Mouse (Mus musculus) heart, postnatal 25 days (tissue): Measurements from ENCODE around the gene Ptprb. TPM values are rescaled to one million over a fixed set of nuclear protein-coding genes. Genes with fewer than 3 reads are reported as not detected.

Experiments used
- DNase-seq: peaks from one replicate; pipeline ENCODE4 v3.0.0; 2022; ENCODE audit warnings: low spot score
- intact Hi-C: fragments of 180-260 bp; cut with DNase I; formaldehyde crosslinking; loops from one replicate; pipeline ENCODE4 v1.15.1; 2025
- total RNA-seq, 2 experiments: library from RNA; stranded (reverse); gene quantifications; 2 replicates each; pipeline ENCODE4 v1.2.3; 2021

Ptprb gene
- total RNA-seq, 2 experiments from 2014 or later: 64.6 to 77.4 TPM

DNA sequence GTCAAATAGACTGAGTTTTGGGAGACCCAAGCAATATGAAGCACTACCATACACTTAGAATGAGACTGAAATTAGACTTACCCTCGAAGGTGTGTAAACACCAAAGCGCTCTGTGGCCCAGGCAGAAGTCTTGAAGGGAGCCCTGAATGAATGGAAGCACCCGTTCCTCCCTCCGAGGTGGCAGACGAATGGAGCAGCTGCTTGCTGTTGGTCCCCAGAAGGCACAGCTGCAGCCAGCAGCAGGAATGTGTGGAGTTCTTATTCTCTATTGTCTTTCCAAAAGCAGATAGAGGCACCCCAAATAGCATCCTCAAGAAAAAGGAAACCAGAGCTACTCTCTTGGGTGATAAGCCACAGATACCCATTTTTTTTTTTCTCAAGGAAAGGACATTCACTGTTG is 79.0 kb downstream of the Ptprb start:
- intact Hi-C loops: no loop called here
- no peak for DNase-seq

DNA sequence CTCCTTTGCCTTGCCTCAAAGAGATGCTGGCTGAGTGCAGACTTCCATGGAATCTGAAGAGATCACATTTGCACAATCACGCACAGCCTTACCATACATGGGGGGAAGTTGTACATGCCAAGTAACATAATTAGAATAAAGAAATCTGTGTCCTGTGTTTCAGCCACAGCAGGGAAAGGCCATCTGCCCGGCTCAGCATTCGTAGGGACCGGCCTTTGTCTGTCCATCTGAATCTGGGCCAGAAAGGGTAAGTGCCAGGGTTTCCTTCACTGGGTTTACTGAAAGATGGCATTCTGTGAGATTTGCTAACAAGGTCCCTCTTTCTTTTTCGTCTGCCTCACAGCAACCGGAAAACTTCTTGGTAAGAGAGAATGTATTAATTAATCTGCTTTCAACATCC is 86.9 kb downstream of the Ptprb start:
- no peak for DNase-seq
- intact Hi-C loops: no loop called here

DNA sequence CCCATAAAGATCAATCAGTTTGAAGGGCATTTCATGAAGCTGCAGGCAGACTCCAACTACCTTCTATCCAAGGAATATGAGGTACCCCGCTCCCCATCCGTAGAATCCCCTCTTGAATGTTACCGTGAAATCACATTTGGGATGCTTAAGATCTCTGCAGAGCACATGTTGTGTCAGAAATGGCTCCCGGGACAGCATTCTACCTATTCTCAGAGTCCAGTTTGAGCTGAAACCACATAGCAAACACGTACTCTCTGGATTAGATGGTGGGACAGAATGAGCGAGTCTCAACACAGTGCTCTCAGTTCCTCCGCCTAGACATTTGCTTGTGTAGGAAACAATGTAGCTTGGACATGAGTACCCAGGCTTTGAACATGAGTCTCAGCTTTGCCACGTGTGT is 87.3 kb downstream of the Ptprb start:
- DNase-seq: no peak
- intact Hi-C loops: no loop called here

DNA sequence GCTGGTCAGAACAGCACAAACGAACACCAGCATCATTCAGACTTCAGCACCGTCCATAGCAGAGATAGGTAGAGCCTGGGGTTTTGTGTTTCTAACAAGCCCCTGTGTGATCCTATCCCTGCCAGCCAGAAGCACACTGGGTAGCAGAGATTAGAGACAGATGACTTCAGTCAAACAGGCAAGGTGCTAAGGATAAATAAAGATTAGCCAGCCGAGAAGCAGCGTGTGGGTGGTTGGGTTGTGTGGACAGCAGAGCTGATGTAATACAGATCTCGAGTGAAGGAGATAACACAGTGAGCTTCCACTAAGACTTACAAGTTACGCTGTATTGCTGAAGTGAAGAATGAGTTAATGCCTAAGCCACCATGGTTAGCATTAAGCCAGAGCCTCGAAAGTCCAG is 89.4 kb downstream of the Ptprb start:
- intact Hi-C loops: no loop called here
- DNase-seq: no peak

DNA sequence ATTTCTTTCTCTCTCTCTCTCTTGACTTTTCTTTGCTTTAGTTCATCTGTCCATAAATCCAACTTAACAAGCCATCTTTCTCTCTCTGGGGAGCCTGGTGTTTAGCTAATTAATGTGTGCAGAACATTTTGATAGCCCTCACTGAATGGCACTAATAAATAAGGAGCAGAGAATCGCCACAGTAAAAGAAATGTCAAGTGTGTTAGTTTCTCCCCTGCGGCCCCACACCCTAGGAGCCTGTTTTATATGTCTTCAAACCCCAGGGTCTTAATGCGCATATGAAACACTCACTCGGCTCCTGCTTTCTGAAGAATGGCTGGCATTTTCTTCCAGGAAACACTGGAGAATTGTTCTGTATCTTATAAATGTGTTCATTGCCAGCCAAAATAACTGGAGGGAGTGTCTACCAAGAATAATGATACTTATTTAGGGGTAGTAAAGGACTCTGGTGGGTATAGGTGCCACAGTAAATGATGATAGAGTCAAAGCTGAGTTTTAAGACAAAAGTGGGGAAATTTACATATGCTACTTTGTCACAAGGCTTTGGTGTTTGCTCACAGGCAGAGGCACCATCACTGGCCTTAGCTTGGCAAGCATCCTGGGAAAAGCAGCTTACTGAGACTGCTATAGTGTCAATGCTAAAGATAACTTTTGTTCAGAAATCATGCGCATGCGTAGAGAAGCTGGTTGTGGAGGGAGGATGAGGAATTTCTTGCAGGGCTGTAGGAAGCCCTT is 95.8 kb downstream of the Ptprb start:
- intact Hi-C loops: no loop called here
- no peak for DNase-seq

DNA sequence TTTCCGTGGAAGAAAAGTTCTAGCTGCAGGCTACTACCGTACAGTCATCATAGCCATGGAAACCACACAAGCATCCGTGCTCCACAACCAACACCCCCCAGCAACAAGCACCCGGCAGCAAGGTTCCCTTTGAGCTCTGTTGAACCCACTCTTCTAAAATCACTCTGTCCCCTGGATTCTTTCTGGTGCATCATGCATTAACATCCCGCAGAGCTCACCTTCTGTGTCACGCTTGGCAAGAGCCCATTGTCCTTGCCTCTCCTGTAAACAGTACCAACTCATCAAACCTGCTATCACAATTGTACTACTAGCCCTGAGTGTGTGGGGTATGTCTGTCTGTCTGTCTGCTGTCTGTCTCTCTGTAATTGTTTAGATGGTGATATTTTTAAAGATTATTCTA is 98.8 kb downstream of the Ptprb start:
- intact Hi-C loops: no loop called here
- DNase-seq: no peak

DNA sequence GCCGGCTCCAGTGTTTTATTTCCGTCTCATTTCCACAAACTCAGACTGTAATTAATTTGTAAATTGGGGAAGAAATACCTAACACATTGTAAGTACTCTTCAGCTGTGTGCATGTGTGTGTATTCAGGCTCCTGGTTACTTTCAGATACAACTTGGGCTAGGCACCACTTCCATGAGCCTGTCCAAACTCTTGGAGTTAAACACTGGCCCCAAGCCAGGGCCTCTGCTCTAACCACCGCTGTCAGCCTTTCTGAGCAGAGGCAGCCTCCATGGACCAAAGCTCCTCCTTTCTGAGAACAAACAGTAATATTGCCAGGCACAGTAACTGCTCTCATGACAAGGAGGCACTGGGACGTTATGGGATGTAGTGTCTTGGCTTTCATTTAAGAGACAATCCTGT is 101.5 kb downstream of the Ptprb start:
- intact Hi-C loops: no loop called here
- no peak for DNase-seq

DNA sequence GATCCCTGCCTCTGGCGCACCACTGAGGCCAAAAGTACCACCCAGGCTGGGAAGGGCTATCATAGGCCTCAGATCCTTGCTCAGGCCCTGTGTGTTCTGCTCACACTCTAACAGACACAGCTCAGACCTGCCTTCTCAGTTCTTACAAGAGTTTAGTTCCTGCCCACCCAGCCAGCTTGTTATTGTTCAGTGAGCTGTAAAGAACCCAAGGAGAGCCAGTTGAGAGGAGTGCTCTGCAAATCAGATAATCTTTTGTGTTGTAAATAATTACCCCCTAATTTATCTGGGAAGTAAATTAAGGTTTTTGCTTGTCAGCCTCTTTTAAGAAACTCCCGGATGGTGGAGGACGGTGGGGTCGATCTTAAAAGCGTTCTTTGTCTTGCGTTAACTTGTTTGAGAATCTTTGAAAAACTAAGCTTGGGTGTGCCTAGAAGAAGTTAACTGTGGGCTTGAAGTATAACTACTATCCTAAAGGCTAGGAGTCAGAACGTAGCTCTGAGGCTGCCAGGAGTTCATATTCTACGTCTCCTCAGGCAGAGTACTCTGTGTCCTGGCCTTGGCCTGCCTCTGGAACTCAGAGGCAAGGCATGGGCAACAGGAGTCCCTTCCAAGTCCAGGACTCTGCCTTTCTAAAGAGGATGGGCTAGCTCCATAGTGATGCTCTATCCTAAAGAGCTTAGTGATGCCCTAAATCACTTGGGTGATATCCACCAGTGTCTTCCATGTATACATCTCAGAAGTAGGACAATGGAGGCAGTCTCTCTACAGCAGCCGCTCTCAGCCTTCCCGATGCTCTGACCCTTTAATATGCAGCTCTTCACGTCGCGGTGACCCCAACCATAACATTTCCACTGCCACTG is 107.7 kb downstream of the Ptprb start:
- intact Hi-C loops: no loop called here
- DNase-seq: no peak

DNA sequence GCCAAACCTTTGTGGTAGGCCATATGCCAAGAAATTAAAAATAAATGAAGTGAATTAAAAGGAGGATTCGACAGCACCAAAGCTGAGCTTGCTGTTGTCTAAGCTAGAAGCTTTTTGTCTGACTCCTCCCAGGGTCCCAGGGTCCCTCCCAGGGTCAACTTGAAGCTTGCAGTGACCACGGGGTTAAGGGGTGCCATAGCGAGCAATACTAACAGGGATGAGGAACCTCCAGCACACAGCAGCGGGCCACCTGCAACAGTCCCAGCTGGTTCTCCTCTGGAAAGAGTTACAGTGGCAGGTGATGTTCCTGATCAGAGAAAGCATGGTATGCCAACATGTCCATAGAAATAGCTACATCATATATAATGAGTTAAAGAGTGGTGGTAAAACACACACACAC is 109.1 kb downstream of the Ptprb start:
- intact Hi-C loops: no loop called here

DNA sequence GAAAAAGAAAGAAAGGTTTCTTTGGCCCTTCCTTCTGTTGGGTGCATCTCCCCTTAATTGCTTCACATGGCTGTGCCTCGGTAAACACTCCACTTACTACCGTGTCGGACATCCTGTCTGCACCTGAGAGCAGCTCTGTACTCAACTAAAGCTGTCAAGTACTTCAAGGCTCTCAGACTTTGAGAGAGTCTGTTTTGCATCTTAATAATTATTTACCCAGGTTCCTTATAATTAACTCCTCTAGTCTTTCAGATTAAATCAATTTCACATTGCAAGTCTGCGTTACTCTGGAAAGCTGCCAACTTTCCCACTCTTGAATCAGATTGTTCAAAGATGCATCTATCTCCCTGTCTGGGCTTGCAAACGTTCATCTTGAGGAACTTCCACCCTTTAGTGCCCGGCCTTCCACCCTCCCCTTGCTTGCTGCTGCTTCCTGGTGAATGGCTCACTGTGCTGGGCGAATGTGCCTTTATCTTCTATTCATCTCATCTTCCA is 111.1 kb downstream of the Ptprb start:
- intact Hi-C loops: no loop called here
- no peak for DNase-seq

More for the DNA sequence above, 109.1 kb downstream of the Ptprb start:
- no peak for DNase-seq

DNA sequence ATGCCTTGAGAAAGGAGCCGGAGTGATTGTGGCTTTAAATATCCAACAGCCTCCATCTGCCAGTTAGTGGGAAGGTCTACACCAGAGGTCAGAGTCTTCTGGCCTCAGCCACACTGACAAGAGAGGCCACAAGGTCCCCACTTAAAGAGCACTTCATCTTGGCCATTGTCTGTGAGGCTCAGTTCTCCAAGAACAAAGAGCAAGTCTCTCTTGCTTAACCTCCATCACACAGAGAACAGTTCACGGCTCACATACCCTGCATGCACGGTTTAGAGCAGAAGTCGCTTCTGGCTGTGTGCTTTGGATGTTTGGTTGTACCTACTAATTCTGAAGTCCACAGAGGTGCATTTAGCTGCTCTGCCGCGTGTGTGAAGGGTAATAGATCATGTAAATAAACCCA is 113.5 kb downstream of the Ptprb start:
- no peak for DNase-seq
- intact Hi-C loops: no loop called here

DNA sequence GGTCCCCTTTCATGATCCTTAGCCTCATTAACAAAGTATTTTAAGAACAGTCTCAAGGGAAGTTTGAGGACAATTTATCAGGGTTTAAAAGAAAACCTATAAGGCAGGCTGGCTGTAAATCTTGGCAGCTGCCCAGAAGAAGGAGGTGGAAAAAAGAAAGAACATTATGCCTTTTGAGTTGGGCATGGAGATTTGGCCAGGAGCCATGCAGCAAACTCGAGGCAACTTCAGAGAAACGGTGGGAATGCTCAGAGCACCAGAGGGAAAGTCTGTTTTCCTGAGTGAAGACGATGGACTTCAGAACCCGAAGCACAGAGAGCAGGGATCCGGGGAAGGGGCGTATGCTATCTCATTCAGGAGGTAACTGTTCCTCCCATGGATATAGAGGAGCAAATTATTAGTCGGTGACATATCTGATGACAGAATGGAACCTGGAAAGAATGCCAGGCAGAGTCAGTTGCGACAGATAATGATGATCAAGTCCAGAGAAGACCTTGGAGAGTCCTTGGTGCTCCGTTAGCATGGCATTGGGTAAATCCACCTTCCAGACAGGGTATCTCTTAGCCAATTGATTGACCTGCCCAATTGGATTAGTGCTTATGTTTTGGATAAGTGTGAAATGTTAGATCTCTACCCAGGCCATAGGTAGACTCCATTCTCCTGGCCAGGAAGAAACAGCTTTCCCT is 118.6 kb downstream of the Ptprb start:
- intact Hi-C loops: no loop called here
- no peak for DNase-seq

DNA sequence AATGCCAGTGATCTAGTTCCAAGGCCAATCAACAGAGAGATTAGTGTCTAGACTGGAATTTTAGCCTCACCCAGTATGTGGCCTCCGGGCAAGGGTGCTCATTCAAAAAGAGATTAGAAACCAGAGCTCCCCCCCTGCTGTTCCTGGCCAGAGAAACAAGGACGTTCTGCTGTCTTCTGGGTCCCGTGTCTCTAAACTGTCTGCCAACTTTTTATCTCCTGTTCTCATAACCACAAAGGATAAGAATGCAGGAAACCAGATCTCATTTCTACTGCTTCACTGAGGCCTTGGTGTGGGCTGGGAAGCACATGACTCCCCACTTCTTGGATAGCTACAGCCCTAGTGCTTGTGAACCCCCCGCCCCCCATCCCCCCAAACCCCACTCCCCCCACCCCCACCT is 119.3 kb downstream of the Ptprb start:
- intact Hi-C loops: no loop called here
- no peak for DNase-seq

DNA sequence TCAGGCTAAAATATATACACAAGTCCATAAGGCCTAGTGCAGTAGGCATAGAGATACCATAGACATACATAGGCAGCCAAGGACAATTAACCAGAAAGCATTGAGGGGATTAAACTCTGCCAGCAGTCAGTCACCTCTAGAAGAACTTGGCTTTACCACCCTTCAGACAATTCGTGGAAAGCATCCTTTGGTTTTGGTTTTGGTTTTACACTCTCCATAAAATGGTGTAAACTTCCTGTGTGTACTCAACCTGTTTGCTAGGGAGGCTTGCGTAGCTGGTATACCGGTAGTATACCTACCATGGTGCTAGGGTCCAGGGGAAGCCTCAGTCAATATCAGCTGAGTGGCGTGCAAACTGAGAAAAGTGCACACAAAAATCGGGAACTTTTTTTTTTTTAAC is 121.0 kb downstream of the Ptprb start:
- intact Hi-C loops: no loop called here
- no peak for DNase-seq

DNA sequence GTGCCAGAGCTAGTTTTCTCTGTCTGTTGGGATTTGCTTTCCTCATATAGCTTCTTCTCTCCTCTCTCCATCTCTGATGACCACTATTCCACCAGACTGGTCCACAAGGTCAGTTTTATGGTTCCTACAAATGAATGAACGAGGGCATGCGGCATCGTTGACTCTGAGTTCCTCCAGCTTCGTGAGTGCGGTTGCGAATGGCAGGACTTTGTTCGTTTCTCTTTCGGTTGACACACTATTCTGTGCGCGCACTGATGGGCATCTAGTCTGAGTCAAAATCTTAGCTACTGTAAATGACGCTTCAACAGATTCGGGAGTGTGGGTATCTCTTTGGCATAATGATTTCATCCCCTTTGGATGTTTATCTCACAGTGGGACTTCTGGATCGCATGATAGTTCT is 121.6 kb downstream of the Ptprb start:
- intact Hi-C loops: no loop called here
- no peak for DNase-seq

DNA sequence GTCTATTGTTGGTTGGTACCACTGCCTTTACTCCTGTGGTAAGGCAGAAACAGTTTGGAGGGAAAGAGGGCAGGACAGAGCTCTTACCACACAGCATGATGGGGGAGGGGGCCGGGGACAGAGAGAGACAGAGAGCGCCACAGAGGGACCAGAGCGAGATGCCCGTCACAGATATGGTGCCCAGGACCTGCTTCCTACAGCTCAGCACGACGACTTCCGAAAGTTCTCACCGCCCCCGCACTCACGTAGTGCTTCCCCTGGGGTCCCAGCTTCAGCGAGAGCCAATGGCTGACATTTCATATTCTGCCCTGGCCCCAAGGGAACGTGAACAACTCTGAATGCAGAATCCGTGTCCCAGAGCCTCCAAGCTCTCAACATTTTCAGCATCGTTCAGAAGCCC is 122.2 kb downstream of the Ptprb start:
- intact Hi-C loops: no loop called here
- no peak for DNase-seq

DNA sequence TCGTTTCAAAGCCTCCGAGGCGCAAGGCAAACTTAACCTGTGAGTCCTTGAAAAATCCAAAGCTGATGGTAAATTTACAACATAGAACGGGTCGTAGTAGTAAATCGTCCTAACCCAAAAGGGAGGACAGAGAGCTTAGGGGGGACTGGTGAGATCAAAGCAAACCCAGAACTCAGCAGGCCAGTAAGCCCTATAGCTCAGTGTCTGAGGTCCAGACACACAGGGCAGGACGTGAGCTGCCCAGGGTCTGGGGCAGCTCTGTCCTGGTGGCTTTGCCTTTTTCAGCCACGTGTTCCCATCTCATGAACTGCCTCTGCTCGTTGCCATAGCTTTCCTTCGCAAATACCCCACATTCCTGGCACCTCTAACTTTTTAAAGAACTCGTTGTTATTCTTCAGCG is 122.7 kb downstream of the Ptprb start:
- no peak for DNase-seq
- intact Hi-C loops: no loop called here

DNA sequence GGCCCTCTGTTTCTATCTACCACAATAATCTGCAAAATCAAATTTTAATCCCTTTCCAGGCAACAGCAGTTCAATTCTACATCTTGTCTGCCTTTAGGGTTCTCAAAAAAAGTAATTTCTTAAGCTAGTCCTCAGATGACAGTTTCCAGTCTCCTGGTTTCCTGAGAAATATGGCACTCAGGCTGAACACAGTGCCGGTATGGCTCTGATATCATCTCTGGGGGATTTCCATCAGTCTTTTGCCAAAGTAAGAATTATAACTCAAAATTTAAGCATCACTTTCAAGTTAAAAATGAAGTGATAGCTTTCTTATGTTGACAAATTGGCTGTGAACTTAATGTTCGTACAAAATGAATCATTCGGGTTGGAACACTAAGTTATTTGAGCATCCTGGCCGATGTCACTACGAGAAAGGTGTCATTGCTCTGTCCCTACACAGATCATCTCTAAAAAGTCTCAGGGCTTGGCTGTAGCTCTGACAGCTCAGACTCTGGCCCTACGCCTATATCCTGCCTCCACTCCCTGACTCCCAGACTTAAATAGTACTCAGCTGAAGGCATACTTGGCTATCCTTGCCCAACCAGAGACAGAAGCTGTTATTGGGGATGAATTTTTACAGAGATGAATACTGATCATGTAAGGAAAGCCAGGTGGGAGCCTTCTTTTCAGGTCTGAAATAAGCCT is 127.6 kb downstream of the Ptprb start:
- intact Hi-C loops: no loop called here
- DNase-seq: no peak

DNA sequence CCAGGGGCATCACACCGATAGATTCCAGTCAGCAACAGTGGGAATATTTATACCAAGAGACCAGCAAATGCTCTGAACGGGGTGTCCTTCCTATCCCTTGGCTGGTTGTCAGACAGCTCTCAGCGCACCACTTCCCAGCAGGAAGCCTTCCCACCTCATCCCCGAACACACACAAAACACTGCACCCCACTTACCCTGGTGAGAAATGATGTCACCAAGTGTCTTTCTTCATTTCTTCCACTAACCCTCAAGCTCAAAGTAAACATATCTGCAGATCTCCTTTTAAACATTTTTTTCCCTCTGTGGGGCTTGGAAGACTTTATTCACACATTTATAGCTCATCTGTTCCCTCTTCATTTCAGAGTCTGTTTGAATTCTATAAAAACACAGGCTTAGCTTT is 128.4 kb downstream of the Ptprb start:
- intact Hi-C loops: no loop called here
- no peak for DNase-seq

DNA sequence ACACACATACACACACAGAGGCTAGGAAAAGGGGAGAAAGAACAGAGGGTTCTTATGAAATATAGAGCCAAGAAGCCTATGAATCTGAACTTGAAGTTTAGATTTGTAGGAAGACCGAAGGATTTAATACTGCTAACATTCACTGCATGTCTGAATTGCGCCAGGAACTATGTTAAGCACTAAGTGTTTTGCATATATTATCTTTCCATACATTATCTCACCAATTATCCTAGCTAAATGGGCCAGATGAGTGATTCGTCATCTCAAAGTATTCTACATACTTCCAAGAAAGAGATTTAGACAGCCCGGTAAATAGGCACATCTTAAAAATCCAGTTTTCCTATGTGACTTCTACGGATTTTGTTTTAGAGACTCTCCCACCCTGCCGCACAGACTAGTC is 129.7 kb downstream of the Ptprb start:
- DNase-seq: no peak
- intact Hi-C loops: no loop called here
